Mouse (Mus musculus): ENCODE measurements around the gene Tll2.

The Tll2 gene

DNA sequence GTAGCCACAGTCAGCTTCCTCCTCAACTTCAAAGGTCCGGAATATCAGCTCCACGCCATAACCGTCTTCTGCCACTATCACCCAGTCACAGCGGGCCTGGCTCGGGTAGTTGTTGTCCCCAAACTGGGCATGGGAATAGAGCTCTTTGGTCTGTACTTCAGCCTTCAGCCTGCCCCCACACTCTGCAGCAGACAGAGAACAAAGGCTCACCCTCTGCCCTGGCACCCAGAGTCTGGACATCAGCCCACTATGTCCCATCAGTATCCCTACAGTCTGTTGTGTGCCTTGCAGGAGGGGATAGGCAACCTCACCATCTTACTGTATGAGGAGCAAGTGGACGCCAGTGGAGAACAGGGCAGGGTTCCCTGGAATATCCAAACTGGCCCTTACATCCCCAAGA is 120.3 kb downstream of the Tll2 start:
- DNase-seq = no peak

DNA sequence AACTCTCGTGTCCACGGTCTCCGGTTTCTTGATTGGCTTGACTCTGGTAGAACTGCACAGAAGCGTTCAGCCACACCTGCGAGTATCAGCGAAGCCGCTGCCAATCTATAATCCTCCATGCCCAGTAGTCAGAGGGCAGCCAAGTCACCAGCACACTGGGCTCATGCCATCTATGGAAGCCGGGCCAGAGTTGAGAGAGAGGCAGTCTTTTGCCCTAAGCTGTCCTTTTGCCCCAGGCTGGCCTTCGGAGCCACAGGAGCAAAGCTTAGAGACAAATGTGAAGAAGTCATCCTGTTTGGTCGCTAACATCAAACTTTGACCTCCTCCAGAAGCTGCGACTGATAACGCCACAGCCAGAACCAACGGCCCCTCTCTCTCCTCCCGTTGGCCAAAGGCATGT is 123.0 kb downstream of the Tll2 start:
- no peak for DNase-seq

DNA sequence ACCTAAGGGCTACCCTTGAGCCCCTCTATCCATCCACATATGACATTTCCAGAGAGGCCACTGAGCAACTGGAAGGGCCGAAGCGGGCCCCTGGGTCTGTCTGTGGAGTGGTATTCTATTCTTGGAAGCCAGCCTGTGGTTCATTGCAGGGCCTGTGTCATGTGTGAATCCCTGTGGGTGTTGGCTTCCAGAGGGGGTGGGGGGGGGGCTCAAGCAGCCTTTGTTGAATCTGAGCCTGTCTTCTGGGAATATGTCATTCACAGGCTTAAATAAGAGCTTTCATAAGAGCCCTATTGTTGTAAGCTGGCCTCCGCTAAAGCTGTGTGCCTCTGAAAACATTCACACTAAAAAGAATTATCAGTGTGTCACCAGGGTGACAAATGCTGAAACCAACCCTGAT is 125.0 kb downstream of the Tll2 start:
- no peak for DNase-seq

- DNase-seq = no peak
These were observed 129.7 kb downstream of the Tll2 start, which contains the start of gene Opalin for GRCm38 (mm10) chr19:41076906-41077305. TSS of gene Opalin (minus strand) at chr19:41077113.

DNA sequence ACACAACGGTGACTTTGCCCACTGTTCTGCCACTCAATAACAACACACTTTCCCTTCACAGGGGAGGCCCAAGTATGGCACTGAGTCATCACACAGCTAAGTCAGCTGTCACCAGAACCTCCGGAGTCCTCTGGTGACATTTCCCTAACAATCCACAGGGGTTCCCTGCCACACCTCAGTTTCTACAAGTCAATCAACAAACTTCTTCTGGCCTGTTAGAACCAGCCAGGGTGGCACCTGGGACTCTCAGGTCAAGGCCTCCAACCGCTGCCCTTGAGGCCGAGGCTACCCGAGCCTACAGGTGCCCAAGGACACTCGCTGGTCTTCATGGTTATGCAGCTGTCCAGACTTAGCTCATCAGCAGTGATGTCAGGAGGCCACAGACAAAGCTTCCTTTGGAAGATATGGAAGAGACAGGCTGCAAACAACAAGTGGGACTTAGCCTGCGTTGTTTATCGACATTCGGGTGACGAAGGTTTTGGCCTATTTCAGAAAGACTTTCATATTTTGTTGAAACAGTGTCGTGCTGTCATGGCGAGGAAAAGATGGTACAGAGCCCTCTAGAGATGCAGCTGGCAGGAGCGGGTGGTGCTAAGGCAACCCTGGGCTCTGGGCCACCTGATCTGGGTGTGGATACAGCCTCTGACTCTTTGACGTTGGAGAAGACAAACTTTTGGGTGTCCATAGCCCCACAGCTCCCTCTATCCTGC is 132.7 kb downstream of the Tll2 start:
- no peak for DNase-seq

DNA sequence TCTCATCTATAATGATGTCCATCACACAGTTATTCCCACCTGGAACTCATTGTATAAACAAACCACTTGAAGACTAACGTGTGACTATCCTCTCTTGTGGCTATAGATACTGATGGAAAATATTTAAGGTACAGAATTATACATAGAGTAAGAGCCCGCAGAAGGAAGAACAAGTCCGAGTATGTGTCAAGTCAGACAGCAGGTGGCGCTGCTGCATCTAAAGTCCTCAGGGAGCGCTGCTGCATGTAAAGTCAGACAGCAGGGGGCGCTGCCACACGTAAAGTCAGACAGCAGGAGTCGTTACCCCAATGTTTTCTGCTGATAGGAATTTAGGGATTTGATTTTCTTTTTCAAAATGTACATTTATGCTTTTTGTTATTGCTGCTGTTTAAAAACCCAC is 135.1 kb downstream of the Tll2 start:
- peak; percentile 61 to 85 for DNase-seq

GRCm38 (mm10) chr19:41054702-41055101 is 151.9 kb downstream of the Tll2 start:
- DNase-seq = no peak

- peak in 1 of 2 experiments; percentile 6 for DNase-seq
These were observed 153.1 kb downstream of the Tll2 start for GRCm38 (mm10) chr19:41053530-41053929.

DNA sequence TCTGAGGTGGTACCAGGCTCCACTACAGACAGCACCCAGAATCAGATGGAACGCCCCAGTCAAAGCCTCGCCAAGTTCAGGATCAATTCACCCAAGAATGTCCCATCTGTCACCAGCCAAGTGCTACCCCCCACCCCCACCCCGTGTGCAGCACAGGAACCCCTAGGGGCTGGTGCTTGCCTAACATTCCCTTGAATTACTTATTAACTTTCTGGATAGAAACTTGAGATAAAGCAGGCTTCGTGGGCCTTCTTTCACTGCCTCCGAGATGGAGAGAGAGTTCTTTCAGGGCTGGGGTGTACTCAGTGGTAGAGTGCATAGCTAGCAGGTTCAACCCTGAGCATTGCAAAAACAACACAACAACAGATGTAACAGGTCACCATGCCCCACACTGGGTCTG is 154.4 kb downstream of the Tll2 start:
- DNase-seq = no peak

DNA sequence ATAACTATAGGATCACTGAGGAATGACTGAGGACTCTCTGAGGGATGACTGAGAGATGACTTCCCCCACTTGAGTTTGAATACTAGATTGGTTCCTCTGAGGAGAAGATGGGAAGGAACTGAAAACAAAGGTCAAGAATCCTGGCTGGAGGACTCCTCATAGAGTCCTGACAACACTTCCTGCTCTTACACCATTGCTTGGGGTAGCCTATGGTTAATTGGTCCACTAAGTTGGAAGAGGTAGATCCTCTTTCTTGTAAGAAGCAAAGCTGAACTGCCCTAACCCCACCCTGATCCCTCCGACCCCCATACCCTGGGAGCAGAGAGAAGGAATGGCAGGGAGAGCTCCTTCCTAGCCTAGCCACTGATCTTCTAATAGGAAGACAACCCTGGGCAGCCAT is 154.9 kb downstream of the Tll2 start:
- DNase-seq = no peak

- DNase-seq = no peak
These were observed 158.5 kb downstream of the Tll2 start for GRCm38 (mm10) chr19:41048187-41048559.

GRCm38 (mm10) chr19:41047437-41048186 is 159.0 kb downstream of the Tll2 start:
- DNase-seq = no peak

DNA sequence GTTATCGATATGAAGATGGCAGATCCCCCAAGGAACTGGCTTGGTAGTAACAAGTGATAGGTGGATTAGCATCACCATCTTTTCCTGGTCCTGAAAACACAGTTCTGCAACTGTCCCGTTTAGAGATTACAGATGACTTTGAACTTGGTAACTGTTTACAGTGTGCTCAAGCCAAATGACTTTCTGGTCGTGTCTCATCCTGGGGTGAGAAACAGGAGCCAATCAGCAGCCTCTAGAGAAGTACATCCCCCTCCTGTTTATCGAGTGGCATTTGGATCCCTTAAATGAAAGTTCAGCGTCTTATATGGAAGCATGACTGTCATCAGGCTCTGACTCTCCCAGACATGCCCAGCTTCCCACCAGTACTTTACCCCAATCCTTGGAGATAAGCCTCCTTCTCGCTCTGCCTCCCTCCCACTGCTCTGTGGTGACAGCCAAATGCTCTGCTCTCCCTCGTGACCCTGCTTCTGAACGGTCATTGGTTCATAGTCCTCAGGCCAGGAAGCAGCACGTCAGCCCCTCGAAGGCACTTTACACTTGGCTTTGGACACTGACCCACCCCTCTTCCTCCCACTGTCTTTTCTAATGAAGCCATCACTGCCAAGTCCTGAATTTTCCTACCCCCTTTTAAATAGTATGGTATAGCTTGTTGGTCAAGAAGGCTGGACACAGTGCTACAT is 161.4 kb downstream of the Tll2 start:
- no peak for DNase-seq

- no peak for DNase-seq
These were observed 167.5 kb downstream of the Tll2 start for GRCm38 (mm10) chr19:41039110-41039509.

GRCm38 (mm10) chr19:41035809-41036551 is 170.7 kb downstream of the Tll2 start:
- no peak for DNase-seq

All from kidney, adult 8-10 months (tissue).